Mouse (Mus musculus) MEL (cell line): Measurements from ENCODE around the gene Arpc3. TPM values are rescaled to one million over a fixed set of nuclear protein-coding genes. Genes with fewer than 3 reads are reported as not detected.
A peak's percentile ranks its signal among the peaks of the same experiment; 100 is the strongest.

ENCODE experiments used
- DNase-seq: peaks from one replicate; pipeline ENCODE4 v3.0.0; 2011; ENCODE audit warnings: low read depth, low spot score
- H3K27ac ChIP-seq: 2 replicates; pipeline ENCODE4 v1.5.1; 2012; ENCODE audit warnings: low read depth, mild to moderate bottlenecking, control low read depth, low read length, moderate library complexity; ENCODE audit not compliant: control insufficient read depth
- H3K27me3 ChIP-seq, 2 experiments: fragments of 150-350 bp in 1 of 2; sonication (generic) in 1 of 2; 2 replicates each; pipeline ENCODE4 v1.6.1; 2012; ENCODE audit warnings: low read length in 2 of 2, mild to moderate bottlenecking in 2 of 2, improper control_type of control experiment in 1 of 2, moderate library complexity in 1 of 2; ENCODE audit not compliant: insufficient read depth in 2 of 2, control insufficient read depth in 1 of 2
- H3K36me3 ChIP-seq, 2 experiments: 2 replicates each; pipeline ENCODE4 v1.6.1; 2012 to 2014; ENCODE audit warnings: low read length in 2 of 2, improper control_type of control experiment in 1 of 2, inconsistent platforms in 1 of 2, mild to moderate bottlenecking in 1 of 2; ENCODE audit not compliant: insufficient read depth in 2 of 2, control insufficient read depth in 1 of 2
- H3K4me1 ChIP-seq, 2 experiments: fragments of 150-350 bp in 1 of 2; sonication (generic) in 1 of 2; 2 replicates each; pipeline ENCODE4 v1.6.1; 2012; ENCODE audit warnings: low read length in 2 of 2, improper control_type of control experiment in 1 of 2, mild to moderate bottlenecking in 1 of 2; ENCODE audit not compliant: insufficient read depth in 2 of 2, control insufficient read depth in 1 of 2
- H3K4me3 ChIP-seq, 2 experiments: fragments of 150-350 bp in 1 of 2; sonication (generic) in 1 of 2; 2 replicates each; pipeline ENCODE4 v1.5.1; 2012; ENCODE audit warnings: low read depth in 2 of 2, low read length in 2 of 2, mild to moderate bottlenecking in 2 of 2, moderate library complexity in 2 of 2, control low read depth in 1 of 2, improper control_type of control experiment in 1 of 2; ENCODE audit not compliant: control insufficient read depth in 1 of 2, insufficient read depth in 1 of 2
- H3K79me2 ChIP-seq: 2 replicates; pipeline ENCODE4 v1.6.1; 2012; ENCODE audit warnings: mild to moderate bottlenecking, low read length, moderate library complexity; ENCODE audit not compliant: control insufficient read depth, poor library complexity, insufficient read depth
- H3K9ac ChIP-seq: 2 replicates; pipeline ENCODE4 v1.6.1; 2012; ENCODE audit warnings: low read depth, mild to moderate bottlenecking, control low read depth, low read length, moderate library complexity; ENCODE audit not compliant: control insufficient read depth, poor library complexity, severe bottlenecking
- H3K9me3 ChIP-seq: fragments of 150-350 bp; sonication (generic); replicated peaks from 2 replicates; pipeline ENCODE4 v1.6.1; 2012; ENCODE audit warnings: mild to moderate bottlenecking, low read length, improper control_type of control experiment, moderate library complexity; ENCODE audit not compliant: insufficient read depth
- CHD1 ChIP-seq: IDR thresholded peaks from 2 replicates; pipeline ENCODE4 v1.6.1; 2012; ENCODE audit warnings: low read depth, mild to moderate bottlenecking, inconsistent platforms, low read length, improper control_type of control experiment
- CTCF ChIP-seq, 3 experiments: IDR thresholded peaks in 2 of 3; conservative IDR thresholded peaks in 1 of 3; 2 replicates each; pipeline ENCODE4 v1.5.1; 2011 to 2012; ENCODE audit warnings: low read length in 3 of 3, low read depth in 2 of 3, mild to moderate bottlenecking in 2 of 3, improper control_type of control experiment in 1 of 3, inconsistent platforms in 1 of 3, mixed read lengths in 1 of 3, moderate library complexity in 1 of 3; ENCODE audit not compliant: control insufficient read depth in 1 of 3, insufficient read depth in 1 of 3, poor library complexity in 1 of 3, severe bottlenecking in 1 of 3
- ELF1 ChIP-seq: IDR thresholded peaks from 2 replicates; pipeline ENCODE4 v1.6.1; 2014; ENCODE audit warnings: low read depth, mild to moderate bottlenecking, inconsistent platforms, low read length, improper control_type of control experiment, moderate library complexity
- EP300 ChIP-seq, 2 experiments: IDR thresholded peaks; 2 replicates each; pipeline ENCODE4 v1.6.1; 2011; ENCODE audit warnings: improper control_type of control experiment in 2 of 2, low read length in 2 of 2, low read depth in 1 of 2, mild to moderate bottlenecking in 1 of 2
- ETS1 ChIP-seq: IDR thresholded peaks from 2 replicates; pipeline ENCODE4 v1.6.1; 2012; ENCODE audit warnings: low read depth, mild to moderate bottlenecking, inconsistent platforms, low read length, improper control_type of control experiment, moderate library complexity
- MAX ChIP-seq: IDR thresholded peaks from 2 replicates; pipeline ENCODE4 v1.6.1; 2011; ENCODE audit warnings: low read length, improper control_type of control experiment
- MXI1 ChIP-seq: IDR thresholded peaks from 2 replicates; pipeline ENCODE4 v1.6.1; 2011; ENCODE audit warnings: mild to moderate bottlenecking, low read depth, low read length, improper control_type of control experiment
- MYB ChIP-seq: IDR thresholded peaks from 2 replicates; pipeline ENCODE4 v1.6.1; 2011; ENCODE audit warnings: mild to moderate bottlenecking, low read depth, low read length, improper control_type of control experiment
- MYC ChIP-seq: IDR thresholded peaks from 2 replicates; pipeline ENCODE4 v1.6.1; 2011; ENCODE audit warnings: low read depth, mild to moderate bottlenecking, low read length, improper control_type of control experiment, moderate library complexity
- POLR2A ChIP-seq, 2 experiments: IDR thresholded peaks; 2 replicates each; pipeline ENCODE4 v1.6.1; 2011 to 2012; ENCODE audit warnings: low read length in 2 of 2, mild to moderate bottlenecking in 2 of 2, control low read depth in 1 of 2, improper control_type of control experiment in 1 of 2, low read depth in 1 of 2, moderate library complexity in 1 of 2; ENCODE audit not compliant: control insufficient read depth in 1 of 2, insufficient read depth in 1 of 2, poor library complexity in 1 of 2
- SIN3A ChIP-seq: IDR thresholded peaks from 2 replicates; pipeline ENCODE4 v1.6.1; 2012; ENCODE audit warnings: low read length, improper control_type of control experiment, inconsistent platforms
- TAL1 ChIP-seq: IDR thresholded peaks from 2 replicates; pipeline ENCODE4 v1.6.1; 2012; ENCODE audit warnings: mild to moderate bottlenecking, inconsistent platforms, low read length, moderate library complexity, mixed read lengths
- TCF12 ChIP-seq: IDR thresholded peaks from 2 replicates; pipeline ENCODE4 v1.6.1; 2014; ENCODE audit warnings: low read depth, mild to moderate bottlenecking, inconsistent platforms, low read length, improper control_type of control experiment, moderate library complexity
- UBTF ChIP-seq: IDR thresholded peaks from 2 replicates; pipeline ENCODE4 v1.6.1; 2012; ENCODE audit warnings: low read depth, mild to moderate bottlenecking, inconsistent platforms, low read length, improper control_type of control experiment, moderate library complexity, borderline replicate concordance; ENCODE audit not compliant: insufficient read depth
- ZNF384 ChIP-seq: IDR thresholded peaks from 2 replicates; pipeline ENCODE4 v1.6.1; 2012; ENCODE audit warnings: low read depth, mild to moderate bottlenecking, inconsistent platforms, low read length, improper control_type of control experiment
- polyA plus RNA-seq, 2 experiments: library from polyadenylated mRNA; stranded (reverse) in 1 of 2; unstranded in 1 of 2; fragments of >175 nt in 1 of 2; fragments of >200 nt in 1 of 2; gene quantifications; 2 replicates each; pipeline versions ENCODE4 v1.2.1 to v1.2.4; 2012; ENCODE audit warnings: low replicate concordance in 2 of 2, low read depth in 1 of 2; ENCODE audit not compliant: insufficient read length in 2 of 2, insufficient read depth in 1 of 2, missing spikeins in 1 of 2
- total RNA-seq: library from RNA; depleted of rRNA; stranded (reverse); fragments of 300-350 nt; gene quantifications from 2 replicates; pipeline ENCODE4 v1.2.3, GENCODE M21; 2012

Gene Arpc3
- total and polyA plus RNA-seq, 3 experiments = 365 to 1,109 (median 433) TPM

- TF ChIP-seq EP300 (IDR thresholded peaks at IDR 0.05; ENCODE audit: low read depth in 1 of 2, low read length in 2 of 2) = peak in 1 of 2 experiments; percentile 41; a peak in 1 of 4 replicates
- TF ChIP-seq ZNF384 = peak; percentile 100
- peak; percentile 97 for TF ChIP-seq SIN3A
- TF ChIP-seq ELF1 = peak; percentile 86
- peak; percentile 68; the same call in 1 of the 2 replicates for TF ChIP-seq ETS1
- TF ChIP-seq TCF12 = peak; percentile 68
- TF ChIP-seq MYB = no peak
- peak; percentile 77; the same call in 1 of the 2 replicates for TF ChIP-seq MYC
- TF ChIP-seq MXI1 = peak; percentile 87
These were observed 37.7 kb upstream of the Arpc3 start, which contains the start of the genes Rad9b and Vps29 (continued) for GRCm38 (mm10) chr5:122353807-122354491.

- peak; percentile 58 for DNase-seq
- Histone ChIP-seq H3K4me1 (peaks cover 0 to 10% of the 10 kb centered on the region in 2 experiments; a peak in 2 of 4 replicates), H3K79me2 (peaks cover 15% of the 10 kb centered on the region), H3K27ac (peak overlapping the region; percentile 3), H3K27me3 (no peaks in the 10 kb centered on the region), H3K36me3 (peaks cover 0 to 11% of the 10 kb centered on the region in 2 experiments; a peak in 3 of 4 replicates), H3K4me3 (peak overlapping the region; percentile 67 to 77), H3K9me3 (no peaks in the 10 kb centered on the region), H3K9ac (peak overlapping the region; percentile 82)
- no peak for TF ChIP-seq TAL1
- peak in 1 of 2 experiments; percentile 6; a peak in 1 of 4 replicates for TF ChIP-seq POLR2A (IDR thresholded peaks at IDR 0.05; ENCODE audit: control insufficient read depth in 1 of 2, insufficient read depth in 1 of 2, low read depth in 1 of 2, low read length in 2 of 2, poor library complexity in 1 of 2)
These were observed 37.1 kb upstream of the Arpc3 start for GRCm38 (mm10) chr5:122354492-122355067.

- no peak for DNase-seq
- Histone ChIP-seq H3K4me1 (peaks cover 0 to 3% of the 10 kb centered on the region in 2 experiments; a peak in 1 of 4 replicates), H3K9me3 (no peaks in the 10 kb centered on the region), H3K9ac (peak within 1 kb of the TSS; percentile 96), H3K4me3 (peak within 1 kb of the TSS; percentile 81 to 95), H3K36me3 (peaks cover 9 to 11% of the 10 kb centered on the region in 2 experiments), H3K27me3 (no peaks in the 10 kb centered on the region), H3K79me2 (peaks cover 27% of the 10 kb centered on the region), H3K27ac (peak within 1 kb of the TSS; percentile 91)
- peak in 1 of 2 experiments; percentile 70; a peak in 2 of 4 replicates for TF ChIP-seq POLR2A (IDR thresholded peaks at IDR 0.05; ENCODE audit: control insufficient read depth in 1 of 2, insufficient read depth in 1 of 2, low read depth in 1 of 2, low read length in 2 of 2, poor library complexity in 1 of 2)
- TF ChIP-seq CHD1 = peak; percentile 66; the same call in 1 of the 2 replicates
- peak; percentile 82; the same call in 1 of the 2 replicates for TF ChIP-seq UBTF
- TF ChIP-seq MAX = no peak
- no peak for TF ChIP-seq CTCF (IDR thresholded peaks at IDR 0.05 in 2 of 3, conservative IDR thresholded peaks at IDR 0.05 in 1 of 3; ENCODE audit: control insufficient read depth in 1 of 3, insufficient read depth in 1 of 3, low read depth in 2 of 3, low read length in 3 of 3, poor library complexity in 1 of 3, severe bottlenecking in 1 of 3)
These were observed 20.0 kb upstream of the Arpc3 start, which contains the start of gene Gpn3 for GRCm38 (mm10) chr5:122371591-122372191. TSS of gene Gpn3 (plus strand) at chr5:122371876.
